Mouse (Mus musculus): ENCODE data around the gene March6. TPM values are rescaled to one million over a fixed set of nuclear protein-coding genes. Genes with fewer than 3 reads are reported as not detected.

March6 gene
- polyA plus RNA-seq, 1 experiment from 2014 or later, result 35.5 TPM

DNA sequence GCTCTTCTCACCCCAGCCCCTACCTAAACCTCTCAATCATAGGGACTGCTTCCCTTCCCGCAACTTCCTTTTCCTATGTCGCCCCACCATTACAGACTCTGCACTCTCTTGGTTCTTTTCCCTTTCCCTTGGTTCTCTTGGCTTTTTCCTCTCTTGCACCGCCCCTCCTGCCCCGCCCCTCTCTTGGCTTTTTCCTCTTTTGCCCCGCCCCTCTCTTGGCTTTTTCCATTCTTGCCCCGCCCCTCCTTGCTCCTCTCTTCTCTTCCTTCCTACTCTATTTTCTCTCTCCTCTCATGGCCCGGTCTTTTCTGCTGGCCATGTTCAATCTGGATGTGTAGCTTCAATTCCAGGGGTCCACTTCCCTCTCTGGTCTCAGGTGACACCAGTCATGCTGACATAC, 36.6 kb upstream of the March6 start:
- H3K4me1 ChIP-seq (ENCODE audit: control insufficient read depth, insufficient read depth, low read length), result peaks cover 25% of the 10 kb centered on the region
- H3K9me3 ChIP-seq (ENCODE audit: control insufficient read depth, low read length), result no peaks in the 10 kb centered on the region
- DNase-seq (ENCODE audit: low spot score) (no peak), ATAC-seq (ENCODE audit: low read depth) (no peak)
- no peaks in the 10 kb centered on the region for H3K36me3 ChIP-seq (ENCODE audit: control insufficient read depth, insufficient read depth, low read length)
- H3K9ac ChIP-seq (ENCODE audit: low read depth, low read length), result no peak overlapping the region
- H3K4me3 ChIP-seq (ENCODE audit: low read depth, low read length), result no peak overlapping the region
- no peak overlapping the region for H3K27ac ChIP-seq (replicated peaks; ENCODE audit: low read depth, low read length)
- no peaks in the 10 kb centered on the region for H3K27me3 ChIP-seq (replicated peaks; ENCODE audit: control insufficient read depth, insufficient read depth, low read length)
- no peak overlapping the region for H3K4me2 ChIP-seq (ENCODE audit: low read depth, low read length)
- 68% methylated on average over 7 of the region's 7 CpGs for WGBS

DNA sequence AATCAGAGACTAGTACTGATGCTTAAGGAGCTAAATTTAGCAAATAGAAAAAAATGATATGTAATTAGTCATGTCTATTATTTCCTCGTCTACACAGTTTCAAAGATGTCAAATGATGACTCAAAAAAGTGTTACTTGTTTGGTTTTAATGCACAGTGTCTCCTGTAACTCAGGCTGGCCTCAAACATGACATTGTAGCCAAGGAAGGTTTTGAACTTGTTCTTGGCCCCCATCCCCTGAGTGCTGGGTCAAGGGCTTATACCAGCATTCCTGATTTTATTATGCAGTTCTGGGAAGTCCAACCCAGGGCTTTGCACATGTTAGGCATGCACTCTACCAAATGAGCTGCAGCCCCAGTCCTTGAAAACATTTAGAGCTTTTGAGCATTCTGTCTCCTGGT, 34.9 kb upstream of the March6 start:
- no peak overlapping the region for H3K4me2 ChIP-seq (ENCODE audit: low read depth, low read length)
- no peak overlapping the region for H3K27ac ChIP-seq (replicated peaks; ENCODE audit: low read depth, low read length)
- no peak overlapping the region for H3K9ac ChIP-seq (ENCODE audit: low read depth, low read length)
- no peaks in the 10 kb centered on the region for H3K9me3 ChIP-seq (ENCODE audit: control insufficient read depth, low read length)
- no peaks in the 10 kb centered on the region for H3K36me3 ChIP-seq (ENCODE audit: control insufficient read depth, insufficient read depth, low read length)
- H3K4me1 ChIP-seq (ENCODE audit: control insufficient read depth, insufficient read depth, low read length), result peaks cover 20% of the 10 kb centered on the region
- 64% methylated on average over 1 of the region's 1 CpGs for WGBS
- DNase-seq (ENCODE audit: low spot score) (no peak), ATAC-seq (ENCODE audit: low read depth) (no peak)
- H3K4me3 ChIP-seq (ENCODE audit: low read depth, low read length), result no peak overlapping the region
- H3K27me3 ChIP-seq (replicated peaks; ENCODE audit: control insufficient read depth, insufficient read depth, low read length), result no peaks in the 10 kb centered on the region

DNA sequence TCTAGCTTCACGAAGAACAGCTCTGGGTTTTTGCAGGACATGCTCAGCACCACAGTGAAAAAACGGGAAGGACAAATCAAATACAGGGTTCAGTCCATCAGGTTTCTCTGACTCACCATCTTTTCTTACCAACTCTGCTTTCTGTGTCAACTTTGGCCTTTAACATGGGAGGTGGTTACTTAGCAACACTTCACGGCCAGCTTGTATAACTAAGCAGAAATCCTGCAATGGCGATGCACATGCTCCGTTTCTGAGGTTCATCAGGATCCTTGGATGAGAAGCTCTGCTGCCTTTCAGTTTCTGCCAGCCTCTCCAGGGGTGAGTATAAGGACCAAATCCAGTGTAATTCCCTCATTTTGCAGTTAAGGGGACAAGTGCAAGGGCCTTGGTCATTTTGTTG, 34.3 kb upstream of the March6 start, which contains the start of gene Cmbl:
Gene Cmbl (plus strand): TSS at position 206 of the 400 bp plus-strand sequence.
- Histone ChIP-seq H3K4me1 (ENCODE audit: control insufficient read depth, insufficient read depth, low read length) (peaks cover 14% of the 10 kb centered on the region; the same call in 1 of the 2 replicates), H3K4me2 (ENCODE audit: low read depth, low read length) (no peak within 1 kb of the TSS), H3K9me3 (ENCODE audit: control insufficient read depth, low read length) (no peaks in the 10 kb centered on the region), H3K9ac (ENCODE audit: low read depth, low read length) (no peak within 1 kb of the TSS), H3K27me3 (replicated peaks; ENCODE audit: control insufficient read depth, insufficient read depth, low read length) (no peaks in the 10 kb centered on the region), H3K36me3 (ENCODE audit: control insufficient read depth, insufficient read depth, low read length) (no peaks in the 10 kb centered on the region), H3K4me3 (ENCODE audit: low read depth, low read length) (no peak within 1 kb of the TSS), H3K27ac (replicated peaks; ENCODE audit: low read depth, low read length) (no peak within 1 kb of the TSS)
- no peak for ATAC-seq (ENCODE audit: low read depth)
- WGBS, result 72% methylated on average over 5 of the region's 5 CpGs
- DNase-seq (ENCODE audit: low spot score), result no peak

DNA sequence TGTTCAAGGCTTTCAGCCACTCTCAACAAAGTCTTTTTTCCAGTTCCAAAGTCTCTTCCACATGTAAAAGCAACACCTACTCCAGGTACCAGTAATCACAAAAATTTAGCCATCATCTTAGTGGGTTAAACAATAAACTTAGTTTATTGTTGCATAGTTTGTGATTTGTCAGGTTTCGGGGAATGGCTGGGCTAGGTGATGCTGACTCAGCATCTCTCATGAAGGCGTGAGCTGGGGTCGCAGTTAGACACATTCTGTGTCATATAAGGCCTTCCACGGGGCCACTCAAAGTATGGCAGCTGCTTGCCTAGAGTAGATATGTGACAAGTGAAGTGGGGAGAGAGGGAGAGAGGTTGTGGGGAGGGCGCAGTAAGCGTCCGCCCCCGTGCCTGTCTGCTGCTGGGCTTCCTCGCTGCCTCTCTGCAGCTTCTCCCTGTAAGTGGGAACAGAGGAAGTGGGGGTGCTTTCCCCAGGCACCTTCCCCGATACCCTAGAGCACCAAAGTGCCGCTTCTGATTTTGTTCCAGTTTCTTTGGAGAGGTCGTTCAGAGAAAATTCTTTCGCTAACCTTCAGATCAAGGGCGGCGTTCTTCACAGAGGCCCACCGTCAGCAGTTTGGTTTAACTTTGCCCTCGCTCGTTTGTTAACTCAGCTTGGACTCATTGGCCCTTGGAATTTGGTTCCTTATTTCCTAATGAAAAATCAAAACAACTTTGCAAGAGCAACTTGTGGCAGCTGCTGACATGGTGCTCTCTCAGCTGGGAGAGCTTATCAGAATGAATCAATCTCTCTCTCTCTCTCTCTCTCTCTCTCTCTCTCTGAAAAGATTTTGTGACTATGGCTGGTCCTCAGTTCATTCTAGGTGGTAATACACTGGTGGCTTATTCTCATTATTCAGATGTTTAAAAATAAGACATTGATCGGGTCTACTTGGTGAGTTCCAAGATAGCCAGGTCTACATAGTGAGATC, 33.0 kb upstream of the March6 start:
- Histone ChIP-seq H3K4me2 (ENCODE audit: low read depth, low read length) (0 out of 2 replicates have a peak overlapping the region, but pooled peaks have one; percentile 14), H3K4me1 (ENCODE audit: control insufficient read depth, insufficient read depth, low read length) (peaks cover 7% of the 10 kb centered on the region; the same call in 1 of the 2 replicates), H3K36me3 (ENCODE audit: control insufficient read depth, insufficient read depth, low read length) (no peaks in the 10 kb centered on the region), H3K27ac (replicated peaks; ENCODE audit: low read depth, low read length) (peak overlapping the region; percentile 25; the same call in 1 of the 2 replicates), H3K4me3 (ENCODE audit: low read depth, low read length) (no peak overlapping the region), H3K9me3 (ENCODE audit: control insufficient read depth, low read length) (no peaks in the 10 kb centered on the region), H3K9ac (ENCODE audit: low read depth, low read length) (no peak overlapping the region), H3K27me3 (replicated peaks; ENCODE audit: control insufficient read depth, insufficient read depth, low read length) (no peaks in the 10 kb centered on the region)
- 40% methylated on average over 19 of the region's 19 CpGs for WGBS
- ATAC-seq (ENCODE audit: low read depth) (no peak), DNase-seq (ENCODE audit: low spot score) (peak; percentile 47)

DNA sequence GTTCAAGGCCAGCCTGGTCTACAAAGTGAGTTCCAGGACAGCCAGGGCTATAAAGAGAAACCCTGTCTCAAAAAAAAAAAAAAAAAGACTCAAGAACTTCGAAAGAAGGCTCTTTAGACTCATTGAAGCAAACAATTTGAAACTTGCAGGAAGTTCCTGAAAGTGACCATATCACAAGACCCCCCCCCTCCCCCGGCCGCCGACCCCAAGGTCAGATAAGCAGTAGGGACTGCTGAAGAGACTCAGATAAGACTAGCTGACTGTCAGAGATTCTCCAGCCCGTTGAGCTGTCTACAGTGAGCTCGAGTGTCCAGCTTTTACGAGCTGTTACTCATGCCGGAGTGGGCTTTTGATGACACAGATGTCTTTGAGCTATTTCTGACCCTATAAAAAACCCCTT, 32.0 kb upstream of the March6 start:
- Histone ChIP-seq H3K4me2 (ENCODE audit: low read depth, low read length) (no peak overlapping the region), H3K4me1 (ENCODE audit: control insufficient read depth, insufficient read depth, low read length) (no peaks in the 10 kb centered on the region), H3K36me3 (ENCODE audit: control insufficient read depth, insufficient read depth, low read length) (no peaks in the 10 kb centered on the region), H3K27ac (replicated peaks; ENCODE audit: low read depth, low read length) (no peak overlapping the region), H3K27me3 (replicated peaks; ENCODE audit: control insufficient read depth, insufficient read depth, low read length) (no peaks in the 10 kb centered on the region), H3K4me3 (ENCODE audit: low read depth, low read length) (no peak overlapping the region), H3K9me3 (ENCODE audit: control insufficient read depth, low read length) (no peaks in the 10 kb centered on the region), H3K9ac (ENCODE audit: low read depth, low read length) (no peak overlapping the region)
- ATAC-seq (ENCODE audit: low read depth) (no peak), DNase-seq (ENCODE audit: low spot score) (no peak)
- 87% methylated on average over 8 of the region's 8 CpGs for WGBS

DNA sequence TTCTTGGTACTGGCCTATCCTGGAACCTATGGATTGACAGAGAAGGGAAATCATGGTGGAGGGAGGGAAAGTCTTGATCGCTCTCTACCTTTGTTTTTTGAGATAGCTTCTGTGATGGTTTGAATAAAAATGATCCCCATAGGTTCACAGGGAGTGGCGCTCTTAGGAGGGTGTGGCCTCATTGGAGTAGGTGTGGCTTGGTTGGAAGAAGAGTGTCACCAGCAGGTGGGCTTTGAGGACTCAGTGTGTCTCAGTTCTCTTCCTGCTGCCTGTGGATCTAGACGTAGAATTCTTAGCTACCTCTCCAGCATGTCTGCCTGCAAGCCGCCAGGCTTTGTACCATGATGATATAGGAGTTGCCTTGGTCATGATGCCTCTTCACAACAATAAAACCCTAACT, 31.1 kb upstream of the March6 start:
- no peak overlapping the region for H3K9ac ChIP-seq (ENCODE audit: low read depth, low read length)
- no peaks in the 10 kb centered on the region for H3K27me3 ChIP-seq (replicated peaks; ENCODE audit: control insufficient read depth, insufficient read depth, low read length)
- H3K27ac ChIP-seq (replicated peaks; ENCODE audit: low read depth, low read length), result no peak overlapping the region
- ATAC-seq (ENCODE audit: low read depth) (no peak), DNase-seq (ENCODE audit: low spot score) (no peak)
- no peak overlapping the region for H3K4me3 ChIP-seq (ENCODE audit: low read depth, low read length)
- 94% methylated on average over 4 of the region's 4 CpGs for whole genome bisulfite sequencing
- H3K9me3 ChIP-seq (ENCODE audit: control insufficient read depth, low read length), result no peaks in the 10 kb centered on the region
- no peak overlapping the region for H3K4me2 ChIP-seq (ENCODE audit: low read depth, low read length)
- H3K36me3 ChIP-seq (ENCODE audit: control insufficient read depth, insufficient read depth, low read length), result no peaks in the 10 kb centered on the region
- H3K4me1 ChIP-seq (ENCODE audit: control insufficient read depth, insufficient read depth, low read length), result no peaks in the 10 kb centered on the region

DNA sequence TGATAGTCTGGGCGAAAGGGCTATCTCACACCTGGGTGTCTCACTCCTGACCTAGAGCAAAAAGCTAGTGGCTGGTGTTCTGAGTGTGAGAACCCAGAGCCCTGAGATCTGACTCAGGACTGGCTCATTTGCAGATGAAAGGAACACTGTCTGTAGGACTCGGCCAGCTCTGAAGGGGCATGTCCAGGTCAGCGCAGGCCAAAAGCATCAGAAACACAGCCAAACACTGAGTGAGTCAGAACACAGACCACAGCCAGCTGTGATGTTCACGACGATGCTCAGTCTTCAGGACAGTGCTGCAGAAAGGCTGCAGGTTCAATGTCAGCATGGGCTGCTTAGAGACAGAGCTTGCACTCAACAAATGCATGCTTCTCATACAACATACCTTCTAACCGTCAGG, 30.5 kb upstream of the March6 start:
- DNase-seq (ENCODE audit: low spot score), result no peak
- 72% methylated on average over 6 of the region's 6 CpGs for WGBS
- ATAC-seq (ENCODE audit: low read depth), result no peak
- no peaks in the 10 kb centered on the region for H3K4me1 ChIP-seq (ENCODE audit: control insufficient read depth, insufficient read depth, low read length)
- no peak overlapping the region for H3K4me2 ChIP-seq (ENCODE audit: low read depth, low read length)
- no peak overlapping the region for H3K9ac ChIP-seq (ENCODE audit: low read depth, low read length)
- no peaks in the 10 kb centered on the region for H3K27me3 ChIP-seq (replicated peaks; ENCODE audit: control insufficient read depth, insufficient read depth, low read length)
- H3K27ac ChIP-seq (replicated peaks; ENCODE audit: low read depth, low read length), result no peak overlapping the region
- no peaks in the 10 kb centered on the region for H3K9me3 ChIP-seq (ENCODE audit: control insufficient read depth, low read length)
- H3K4me3 ChIP-seq (ENCODE audit: low read depth, low read length), result no peak overlapping the region
- H3K36me3 ChIP-seq (ENCODE audit: control insufficient read depth, insufficient read depth, low read length), result no peaks in the 10 kb centered on the region

DNA sequence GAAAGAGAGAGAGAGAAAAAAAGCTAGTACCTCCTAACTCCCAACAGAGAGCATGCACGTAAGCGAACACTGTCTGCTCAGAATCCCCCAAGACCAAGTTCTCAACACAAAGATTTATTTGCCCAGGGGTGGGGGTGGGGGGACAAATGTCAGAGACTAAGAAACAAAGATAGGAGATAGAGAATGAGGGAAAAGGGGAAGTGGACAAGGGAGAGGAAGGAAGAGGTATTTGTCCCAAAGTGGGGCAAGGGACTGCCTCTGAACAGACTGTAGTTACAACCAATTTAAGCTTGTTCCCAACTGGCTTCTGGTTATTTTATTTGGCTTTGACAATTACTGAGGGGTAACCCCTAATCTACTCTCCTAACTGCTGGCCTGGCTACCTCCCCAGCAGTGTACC, 24.0 kb upstream of the March6 start:
- no peaks in the 10 kb centered on the region for H3K27me3 ChIP-seq (replicated peaks; ENCODE audit: control insufficient read depth, insufficient read depth, low read length)
- DNase-seq (ENCODE audit: low spot score) (no peak), ATAC-seq (ENCODE audit: low read depth) (no peak)
- H3K4me1 ChIP-seq (ENCODE audit: control insufficient read depth, insufficient read depth, low read length), result no peaks in the 10 kb centered on the region
- H3K9me3 ChIP-seq (ENCODE audit: control insufficient read depth, low read length), result no peaks in the 10 kb centered on the region
- 83% methylated on average over 2 of the region's 2 CpGs for WGBS
- no peak overlapping the region for H3K4me2 ChIP-seq (ENCODE audit: low read depth, low read length)
- H3K9ac ChIP-seq (ENCODE audit: low read depth, low read length), result no peak overlapping the region
- no peaks in the 10 kb centered on the region for H3K36me3 ChIP-seq (ENCODE audit: control insufficient read depth, insufficient read depth, low read length)
- H3K27ac ChIP-seq (replicated peaks; ENCODE audit: low read depth, low read length), result no peak overlapping the region
- no peak overlapping the region for H3K4me3 ChIP-seq (ENCODE audit: low read depth, low read length)

DNA sequence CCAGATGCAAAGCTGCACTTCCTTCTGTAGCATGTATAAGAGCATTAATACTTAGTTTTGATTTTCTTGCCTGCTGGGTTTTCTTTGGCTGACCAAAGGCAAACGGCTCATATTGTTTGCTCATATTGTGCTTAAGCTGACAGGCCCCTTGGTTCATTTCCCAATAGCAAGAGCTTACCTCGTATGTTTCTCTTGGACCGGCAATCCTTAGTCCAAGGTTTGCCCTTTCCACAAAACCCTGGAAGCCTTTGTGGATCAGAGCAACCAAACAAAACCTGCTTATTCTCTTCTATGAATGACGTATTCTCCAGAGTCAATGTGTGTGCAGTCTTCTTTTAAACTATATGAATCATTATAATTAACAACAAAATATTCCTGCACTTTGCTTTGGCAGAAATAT, 19.5 kb upstream of the March6 start:
- H3K27me3 ChIP-seq (replicated peaks; ENCODE audit: control insufficient read depth, insufficient read depth, low read length), result no peaks in the 10 kb centered on the region
- no peak overlapping the region for H3K27ac ChIP-seq (replicated peaks; ENCODE audit: low read depth, low read length)
- H3K4me2 ChIP-seq (ENCODE audit: low read depth, low read length), result no peak overlapping the region
- no peak for DNase-seq (ENCODE audit: low spot score)
- no peak overlapping the region for H3K4me3 ChIP-seq (ENCODE audit: low read depth, low read length)
- no peak overlapping the region for H3K9ac ChIP-seq (ENCODE audit: low read depth, low read length)
- no peaks in the 10 kb centered on the region for H3K36me3 ChIP-seq (ENCODE audit: control insufficient read depth, insufficient read depth, low read length)
- WGBS, result 79% methylated on average over 4 of the region's 4 CpGs
- ATAC-seq (ENCODE audit: low read depth), result no peak
- no peaks in the 10 kb centered on the region for H3K9me3 ChIP-seq (ENCODE audit: control insufficient read depth, low read length)
- no peaks in the 10 kb centered on the region for H3K4me1 ChIP-seq (ENCODE audit: control insufficient read depth, insufficient read depth, low read length)
